9 mouse cellular contexts compared by ENCODE assay signal in genomic region chr17:72237315-72237714, GRCm38 (mm10).
A peak's percentile ranks its signal among the peaks of the same experiment; 100 is the strongest.
DNase-seq lines count a peak whose midpoint lies in the region.
"Had no signal": no experiment of that assay in that cellular context is flagged by ENCODE, and none has a peak within 500 bp of the region (broad histone marks: within the 10 kb centered on the region; RNA-seq: fewer than 3 reads in every experiment).

No protein-coding gene starts in this region.

- peak; percentile 28 to 58 for DNase-seq in cerebellum, postnatal 25 days
- DNase-seq in cerebellum, adult 9-11 months, result no peak
- DNase-seq in kidney, postnatal 10 days, result peak; percentile 19
- DNase-seq in kidney, postnatal 14 days, result no peak
- DNase-seq in urinary bladder, postnatal 14 days (ENCODE audit: low spot score), result peak; percentile 14
- DNase-seq in urinary bladder, adult 18-20 months (ENCODE audit: low spot score in 2 of 2), result no peak
- DNase-seq in telencephalon, adult 2 months (ENCODE audit: low read depth, low spot score), result peak; percentile 6
- no peak for DNase-seq in ovary, postnatal 10 days (ENCODE audit: low spot score)
- DNase-seq: thymus, adult 18-20 months had no signal

Comparison
In these comparisons a context has a peak if more than half of its experiments do, and no peak if none do; other contexts are left out.
1. DNase-seq: peak in cerebellum, postnatal 25 days (2 of 2), kidney, postnatal 10 days (single experiment), urinary bladder, postnatal 14 days (single experiment) and telencephalon, adult 2 months (single experiment); none in cerebellum, adult 9-11 months (single experiment), kidney, postnatal 14 days (single experiment), urinary bladder, adult 18-20 months (0 of 2) and ovary, postnatal 10 days (single experiment).